Mouse (Mus musculus): ENCODE results near the gene AC134908.4. TPM values are rescaled to one million over a fixed set of nuclear protein-coding genes. Genes with fewer than 3 reads are reported as not detected.

Gene AC134908.4
- total and polyA plus RNA-seq, 2 experiments, result 0.28 to 0.37 TPM

DNA sequence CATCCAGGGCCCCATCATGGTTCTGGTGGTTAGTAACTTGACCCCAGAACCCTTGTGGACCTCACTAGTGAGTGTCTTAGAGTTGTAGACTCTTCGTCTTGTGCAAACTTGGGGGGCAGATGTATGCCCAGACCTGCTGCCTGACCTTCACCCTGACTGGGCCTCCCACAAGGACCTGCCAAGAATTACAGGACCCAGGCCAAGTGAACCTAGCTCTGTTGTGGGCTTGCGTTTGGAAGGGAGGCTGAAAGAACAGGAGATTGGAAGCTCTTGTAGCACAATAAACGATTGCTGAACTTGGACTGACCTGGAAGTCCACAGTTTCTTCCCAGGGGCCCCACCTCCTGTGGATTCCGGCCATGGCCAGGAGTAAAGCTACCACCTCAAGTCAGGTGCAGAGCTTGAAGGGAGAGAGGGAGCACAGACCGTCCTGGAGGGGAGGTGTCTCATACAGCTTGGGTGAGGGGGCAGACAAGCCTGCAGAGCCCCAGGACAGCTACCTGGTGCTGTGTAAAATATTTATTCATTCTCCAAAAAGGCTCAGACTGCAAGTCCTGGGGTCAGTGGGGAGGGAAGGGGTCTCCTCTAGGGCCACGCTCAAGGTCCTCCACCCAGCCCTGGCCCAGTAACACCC is 38.6 kb upstream of the AC134908.4 start:
- WGBS, result 5% methylated on average over 6 of the region's 6 CpGs

GRCm38 (mm10) chr17:25833291-25833663 is 37.8 kb upstream of the AC134908.4 start, which contains the start of gene Stub1:
Gene Stub1, minus strand, starts transcription at chr17:25833404.
- H3K27ac ChIP-seq (replicated peaks; ENCODE audit: insufficient read depth, low read depth, low read length), result peak within 1 kb of the TSS; percentile 97
- DNase-seq (ENCODE audit: extremely low read depth, low read depth, low spot score), result peak; percentile 94
- peaks cover 26% of the 10 kb centered on the region for H3K79me2 ChIP-seq (ENCODE audit: control insufficient read depth, insufficient read depth, low read length)
- no peaks in the 10 kb centered on the region for H3K27me3 ChIP-seq (ENCODE audit: control insufficient read depth, insufficient read depth, low read length)
- peaks cover 56% of the 10 kb centered on the region for H3K4me1 ChIP-seq (ENCODE audit: control insufficient read depth, insufficient read depth, low read length)
- H3K36me3 ChIP-seq (ENCODE audit: control insufficient read depth, insufficient read depth, low read length), result 0 out of 2 replicates have a peak, but pooled peaks cover 4% of the 10 kb centered on the region
- H3K4me3 ChIP-seq (ENCODE audit: insufficient read depth, low read depth, low read length), result peak within 1 kb of the TSS; percentile 80
- TF ChIP-seq POLR2A (IDR thresholded peaks at IDR 0.05; ENCODE audit: extremely low read depth, insufficient read depth, low read length) (no peak), CTCF (IDR thresholded peaks at IDR 0.05; ENCODE audit: low read depth, low read length) (no peak)
- H3K9ac ChIP-seq (ENCODE audit: low read depth, low read length), result peak within 1 kb of the TSS; percentile 94
- under 1% methylated on average over 24 of the region's 24 CpGs for WGBS

More for the DNA sequence above, 38.6 kb upstream of the AC134908.4 start:
- TF ChIP-seq POLR2A (IDR thresholded peaks at IDR 0.05; ENCODE audit: extremely low read depth, insufficient read depth, low read length) (no peak), CTCF (IDR thresholded peaks at IDR 0.05; ENCODE audit: low read depth, low read length) (no peak)
- H3K36me3 ChIP-seq (ENCODE audit: control insufficient read depth, insufficient read depth, low read length), result 0 out of 2 replicates have a peak, but pooled peaks cover 4% of the 10 kb centered on the region
- H3K4me1 ChIP-seq (ENCODE audit: control insufficient read depth, insufficient read depth, low read length), result peaks cover 62% of the 10 kb centered on the region
- peak overlapping the region; percentile 65 for H3K9ac ChIP-seq (ENCODE audit: low read depth, low read length)
- DNase-seq (ENCODE audit: extremely low read depth, low read depth, low spot score), result peak; percentile 98
- peak overlapping the region; percentile 75 for H3K4me3 ChIP-seq (ENCODE audit: insufficient read depth, low read depth, low read length)
- no peaks in the 10 kb centered on the region for H3K27me3 ChIP-seq (ENCODE audit: control insufficient read depth, insufficient read depth, low read length)
- peak overlapping the region; percentile 97 for H3K27ac ChIP-seq (replicated peaks; ENCODE audit: insufficient read depth, low read depth, low read length)
- H3K79me2 ChIP-seq (ENCODE audit: control insufficient read depth, insufficient read depth, low read length), result peaks cover 26% of the 10 kb centered on the region

DNA sequence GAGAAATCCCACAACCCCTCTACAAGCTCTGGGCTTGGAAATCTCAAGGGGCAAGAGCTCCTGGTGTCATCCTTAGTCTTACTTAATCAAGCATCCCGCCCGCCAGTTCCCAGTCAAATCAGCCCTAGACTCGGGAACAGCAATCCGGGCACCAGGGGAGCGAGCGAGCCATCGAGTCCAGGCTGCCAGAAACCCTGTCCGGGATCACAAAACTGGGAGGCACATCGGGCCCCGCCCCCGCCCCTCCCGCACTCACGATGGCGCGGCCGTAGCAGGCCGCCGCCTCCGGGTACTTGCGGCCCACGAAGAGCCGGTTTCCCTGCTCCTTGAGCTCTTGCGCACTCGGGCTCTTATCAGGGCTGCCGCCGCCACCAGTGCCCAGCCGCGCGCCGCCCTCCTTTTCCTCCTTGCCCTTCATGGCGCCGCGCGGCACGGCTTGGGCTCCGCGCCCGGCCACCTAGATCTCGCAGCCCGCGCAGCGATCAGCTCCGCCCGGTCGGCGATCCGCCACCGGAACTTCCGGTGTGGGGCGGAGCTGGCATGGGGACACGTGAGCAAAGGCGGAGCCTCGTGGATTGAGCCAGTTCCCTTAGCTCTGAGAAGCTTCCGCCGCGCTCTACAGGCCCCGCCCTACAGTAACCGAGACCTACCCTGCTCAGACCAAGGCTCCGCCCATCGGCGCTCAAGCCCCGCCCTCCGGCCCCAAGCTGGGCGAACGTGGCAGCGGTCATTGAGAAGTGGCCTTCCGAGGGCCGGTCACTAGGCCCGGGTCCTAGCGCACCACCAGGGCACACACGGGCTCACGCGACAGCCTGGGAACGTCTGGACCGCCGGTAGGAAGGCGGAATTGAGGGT is 37.2 kb upstream of the AC134908.4 start:
- H3K9ac ChIP-seq (ENCODE audit: low read depth, low read length), result peak overlapping the region; percentile 94
- H3K27me3 ChIP-seq (ENCODE audit: control insufficient read depth, insufficient read depth, low read length), result no peaks in the 10 kb centered on the region
- peak; percentile 66 for TF ChIP-seq POLR2A (IDR thresholded peaks at IDR 0.05; ENCODE audit: extremely low read depth, insufficient read depth, low read length)
- 0 out of 2 replicates have a peak, but pooled peaks have one; percentile 2 for TF ChIP-seq CTCF (IDR thresholded peaks at IDR 0.05; ENCODE audit: low read depth, low read length)
- H3K36me3 ChIP-seq (ENCODE audit: control insufficient read depth, insufficient read depth, low read length), result 0 out of 2 replicates have a peak, but pooled peaks cover 4% of the 10 kb centered on the region
- peak overlapping the region; percentile 97 for H3K27ac ChIP-seq (replicated peaks; ENCODE audit: insufficient read depth, low read depth, low read length)
- H3K4me3 ChIP-seq (ENCODE audit: insufficient read depth, low read depth, low read length), result peak overlapping the region; percentile 80
- WGBS, result under 1% methylated on average over 76 of the region's 77 CpGs
- peak; percentile 96 for DNase-seq (ENCODE audit: extremely low read depth, low read depth, low spot score)
- peaks cover 51% of the 10 kb centered on the region for H3K4me1 ChIP-seq (ENCODE audit: control insufficient read depth, insufficient read depth, low read length)
- peaks cover 26% of the 10 kb centered on the region for H3K79me2 ChIP-seq (ENCODE audit: control insufficient read depth, insufficient read depth, low read length)

- no peak for DNase-seq (ENCODE audit: extremely low read depth, low read depth, low spot score)
- peaks cover 26% of the 10 kb centered on the region for H3K79me2 ChIP-seq (ENCODE audit: control insufficient read depth, insufficient read depth, low read length)
Observed at GRCm38 (mm10) chr17:25831451-25832281, 36.2 kb upstream of the AC134908.4 start.

DNA sequence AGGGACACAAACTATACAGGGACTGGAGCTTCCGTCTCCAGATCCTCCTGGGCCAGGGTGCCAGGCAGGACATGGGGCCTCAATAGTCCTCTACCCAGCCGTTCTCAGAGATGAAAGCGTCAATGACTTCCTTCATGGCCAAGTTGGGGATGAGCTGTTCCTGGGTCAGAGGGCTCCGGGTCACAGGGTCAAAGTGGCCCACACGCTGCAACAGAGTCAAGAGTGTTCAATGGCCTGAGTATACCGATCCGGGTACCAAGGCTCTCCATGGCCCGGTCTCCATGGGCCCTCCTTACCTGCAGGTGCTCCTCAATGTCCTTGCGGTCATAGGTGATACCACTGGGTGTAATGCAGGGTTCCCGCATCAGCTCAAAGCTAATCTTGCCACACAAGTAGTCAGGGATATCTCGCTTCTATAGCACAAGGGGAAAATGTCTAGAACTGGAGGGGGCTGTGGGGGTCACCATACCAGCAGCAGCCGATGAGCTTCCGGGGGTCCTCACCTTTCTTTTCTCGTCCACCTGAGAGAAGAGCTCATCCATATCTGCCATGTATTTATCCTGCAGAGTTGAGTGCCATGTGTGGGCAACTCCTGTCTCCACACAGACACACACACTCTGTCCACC is 35.5 kb upstream of the AC134908.4 start:
- no peak for DNase-seq (ENCODE audit: extremely low read depth, low read depth, low spot score)
- Histone ChIP-seq H3K27ac (replicated peaks; ENCODE audit: insufficient read depth, low read depth, low read length) (no peak overlapping the region), H3K9ac (ENCODE audit: low read depth, low read length) (no peak overlapping the region), H3K4me3 (ENCODE audit: insufficient read depth, low read depth, low read length) (no peak overlapping the region), H3K79me2 (ENCODE audit: control insufficient read depth, insufficient read depth, low read length) (peaks cover 26% of the 10 kb centered on the region), H3K36me3 (ENCODE audit: control insufficient read depth, insufficient read depth, low read length) (0 out of 2 replicates have a peak, but pooled peaks cover 4% of the 10 kb centered on the region), H3K27me3 (ENCODE audit: control insufficient read depth, insufficient read depth, low read length) (no peaks in the 10 kb centered on the region), H3K4me1 (ENCODE audit: control insufficient read depth, insufficient read depth, low read length) (peaks cover 37% of the 10 kb centered on the region)
- 75% methylated on average over 14 of the region's 14 CpGs for WGBS
- 0 out of 2 replicates have a peak, but pooled peaks have one; percentile 4 for TF ChIP-seq POLR2A (IDR thresholded peaks at IDR 0.05; ENCODE audit: extremely low read depth, insufficient read depth, low read length)
- no peak for TF ChIP-seq CTCF (IDR thresholded peaks at IDR 0.05; ENCODE audit: low read depth, low read length)

More at GRCm38 (mm10) chr17:25831451-25832281, 36.2 kb upstream of the AC134908.4 start:
- no peaks in the 10 kb centered on the region for H3K27me3 ChIP-seq (ENCODE audit: control insufficient read depth, insufficient read depth, low read length)
- TF ChIP-seq POLR2A (IDR thresholded peaks at IDR 0.05; ENCODE audit: extremely low read depth, insufficient read depth, low read length) (no peak), CTCF (IDR thresholded peaks at IDR 0.05; ENCODE audit: low read depth, low read length) (no peak)
- peak overlapping the region; percentile 80 for H3K4me3 ChIP-seq (ENCODE audit: insufficient read depth, low read depth, low read length)
- WGBS, result 37% methylated on average over 21 of the region's 21 CpGs
- peak overlapping the region; percentile 94 for H3K9ac ChIP-seq (ENCODE audit: low read depth, low read length)
- H3K36me3 ChIP-seq (ENCODE audit: control insufficient read depth, insufficient read depth, low read length), result 0 out of 2 replicates have a peak, but pooled peaks cover 4% of the 10 kb centered on the region
- H3K27ac ChIP-seq (replicated peaks; ENCODE audit: insufficient read depth, low read depth, low read length), result peak overlapping the region; percentile 90
- H3K4me1 ChIP-seq (ENCODE audit: control insufficient read depth, insufficient read depth, low read length), result peaks cover 45% of the 10 kb centered on the region

Data from liver, adult 2 months (tissue).